Mouse (Mus musculus): ENCODE results near the gene 4930548H24Rik. TPM values are rescaled to one million over a fixed set of nuclear protein-coding genes. Genes with fewer than 3 reads are reported as not detected.

4930548H24Rik gene
- polyA plus RNA-seq (2012; rRNA removed), result not detected in 2 replicates

DNA sequence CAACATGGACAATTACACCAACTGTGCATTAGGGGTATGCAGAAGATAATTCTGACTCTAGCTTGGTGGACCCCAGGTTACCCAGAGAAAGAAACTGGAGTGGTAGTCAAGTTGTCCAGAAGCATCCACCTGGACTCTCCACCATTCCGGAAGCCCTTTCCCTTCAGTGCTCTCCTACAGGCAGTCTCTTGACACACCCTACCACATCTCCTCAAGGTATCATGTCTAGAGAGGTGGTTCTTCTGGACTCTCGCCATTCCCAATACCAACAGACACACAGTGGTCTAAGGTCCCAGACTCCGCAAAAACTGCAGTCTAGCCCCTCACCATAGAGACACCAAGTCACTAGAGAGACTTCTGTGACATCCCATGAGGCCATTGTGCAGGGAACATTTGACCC lies at the start of gene 4930548H24Rik:
Gene 4930548H24Rik (plus strand): TSS at position 301 of the 400 bp plus-strand sequence.
- TF ChIP-seq CTCF (IDR thresholded peaks at IDR 0.05; ENCODE audit: extremely low read depth, insufficient read depth, low read length) (no peak), POLR2A (IDR thresholded peaks at IDR 0.05; ENCODE audit: extremely low read depth, insufficient read depth, low read length) (no peak)
- Histone ChIP-seq H3K4me1 (ENCODE audit: control insufficient read depth, insufficient read depth, low read length) (no peaks in the 10 kb centered on the region), H3K4me3 (ENCODE audit: insufficient read depth, low read length) (no peak within 1 kb of the TSS), H3K27ac (ENCODE audit: insufficient read depth, low read length) (no peak within 1 kb of the TSS)

DNA sequence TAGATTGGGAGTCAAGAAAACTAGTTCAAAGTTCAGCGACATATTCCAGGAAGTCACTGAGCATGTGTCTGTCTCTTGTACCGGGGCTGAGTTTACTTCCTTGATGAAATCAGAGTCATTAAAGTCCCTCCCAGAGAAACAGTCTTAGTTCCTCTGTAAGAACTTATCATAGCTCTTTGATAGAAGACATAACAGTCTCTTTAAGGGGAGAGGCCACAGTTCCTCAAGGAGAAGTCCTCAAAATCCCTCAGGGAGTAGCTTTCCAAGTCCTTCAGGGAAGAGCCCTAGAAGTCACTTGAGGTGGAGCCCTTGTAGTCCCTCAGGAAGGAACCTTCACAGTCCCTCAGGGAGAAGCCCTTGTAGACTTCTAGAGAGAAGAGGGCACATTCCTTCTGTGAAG lies 34.2 kb upstream of the 4930548H24Rik start:
- TF ChIP-seq CTCF (IDR thresholded peaks at IDR 0.05; ENCODE audit: extremely low read depth, insufficient read depth, low read length) (no peak), POLR2A (IDR thresholded peaks at IDR 0.05; ENCODE audit: extremely low read depth, insufficient read depth, low read length) (no peak)
- Histone ChIP-seq H3K4me1 (ENCODE audit: control insufficient read depth, insufficient read depth, low read length) (peaks cover 2% of the 10 kb centered on the region; the same call in 1 of the 2 replicates), H3K27ac (ENCODE audit: insufficient read depth, low read length) (no peak overlapping the region), H3K4me3 (ENCODE audit: insufficient read depth, low read length) (no peak overlapping the region)

DNA sequence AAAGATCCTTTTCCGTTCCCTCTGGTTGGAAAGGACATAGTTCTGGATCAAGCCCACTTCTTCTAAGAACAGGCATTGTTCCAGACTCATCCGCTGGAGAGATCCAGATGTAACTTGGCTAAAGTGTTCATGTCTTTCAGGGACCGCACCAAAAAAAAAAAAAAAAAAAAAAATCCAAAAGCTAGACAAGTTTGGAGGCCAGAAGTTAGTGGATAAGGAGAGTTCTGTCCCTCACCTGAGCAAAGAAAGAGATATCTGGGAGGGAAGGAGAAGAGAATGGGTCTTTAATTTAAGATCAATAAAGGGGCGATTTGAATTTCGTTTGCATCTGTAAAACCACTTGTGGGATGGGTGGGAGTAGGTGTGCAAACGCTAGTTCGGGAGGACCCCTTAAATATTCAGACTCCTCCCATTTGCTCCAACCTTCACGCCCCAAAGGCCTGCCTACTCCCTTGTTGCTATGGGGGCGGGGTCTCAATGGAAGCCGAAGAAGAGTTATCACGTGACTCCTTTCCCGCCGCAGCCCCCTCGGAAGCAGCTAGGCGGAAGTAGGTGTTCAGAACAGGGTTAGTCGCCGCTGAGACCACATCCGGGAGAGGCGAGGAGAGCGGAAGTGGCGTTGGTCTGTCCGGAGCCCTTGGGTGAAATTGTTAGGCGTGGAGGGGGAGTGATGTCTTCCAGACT lies 33.5 kb upstream of the 4930548H24Rik start, which contains the start of gene Zfp512:
Gene Zfp512 (plus strand): TSS at position 554 of the 684 bp plus-strand sequence.
- Histone ChIP-seq H3K4me3 (ENCODE audit: insufficient read depth, low read length) (peak within 1 kb of the TSS; percentile 54), H3K4me1 (ENCODE audit: control insufficient read depth, insufficient read depth, low read length) (peaks cover 2% of the 10 kb centered on the region; the same call in 1 of the 2 replicates), H3K27ac (ENCODE audit: insufficient read depth, low read length) (no peak within 1 kb of the TSS)
- TF ChIP-seq CTCF (IDR thresholded peaks at IDR 0.05; ENCODE audit: extremely low read depth, insufficient read depth, low read length) (no peak), POLR2A (IDR thresholded peaks at IDR 0.05; ENCODE audit: extremely low read depth, insufficient read depth, low read length) (peak; percentile 74; the same call in 1 of the 2 replicates)

DNA sequence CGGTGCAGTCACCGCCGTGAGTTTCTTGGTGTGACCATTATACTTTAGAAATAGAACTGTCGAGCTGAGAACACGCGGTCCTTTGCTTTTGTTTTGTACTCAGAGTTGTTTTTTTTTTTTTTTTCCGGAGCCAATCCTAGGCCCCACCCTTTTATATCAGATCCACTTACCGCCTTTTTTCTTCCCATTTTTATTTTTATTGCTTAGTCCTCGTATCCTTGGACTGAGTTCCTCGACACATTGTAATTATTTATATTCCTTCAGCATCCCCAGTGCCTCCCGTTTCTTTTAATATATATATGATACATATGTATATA lies 33.0 kb upstream of the 4930548H24Rik start:
- H3K27ac ChIP-seq (ENCODE audit: insufficient read depth, low read length), result no peak overlapping the region

DNA sequence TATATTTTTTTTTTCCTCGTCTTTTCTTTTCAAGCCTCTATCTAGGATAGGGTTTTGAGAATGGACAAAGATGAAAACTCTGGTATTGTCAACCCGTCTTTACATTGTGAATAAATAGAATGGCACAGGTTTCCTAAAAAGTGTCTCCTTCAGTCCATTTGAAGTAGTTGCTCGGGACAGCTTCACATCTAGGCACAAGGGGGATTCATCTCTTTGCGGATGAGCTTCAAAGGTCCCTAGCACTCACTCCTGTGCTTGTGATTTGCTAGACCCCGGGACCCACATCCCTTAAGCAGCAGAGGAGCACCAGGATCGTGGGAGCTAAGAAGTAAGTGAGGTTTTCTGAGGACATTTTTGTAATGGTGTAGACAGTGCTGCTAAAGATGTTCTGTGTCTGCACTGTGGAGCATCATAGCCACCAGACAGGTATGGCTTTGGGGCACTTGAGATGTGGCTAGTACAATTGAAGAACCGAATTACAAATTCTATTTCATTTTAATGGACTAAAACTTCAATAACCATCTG lies 32.6 kb upstream of the 4930548H24Rik start:
- TF ChIP-seq CTCF (IDR thresholded peaks at IDR 0.05; ENCODE audit: extremely low read depth, insufficient read depth, low read length) (no peak), POLR2A (IDR thresholded peaks at IDR 0.05; ENCODE audit: extremely low read depth, insufficient read depth, low read length) (no peak)
- Histone ChIP-seq H3K4me1 (ENCODE audit: control insufficient read depth, insufficient read depth, low read length) (peaks cover 2% of the 10 kb centered on the region; the same call in 1 of the 2 replicates), H3K4me3 (ENCODE audit: insufficient read depth, low read length) (peak overlapping the region; percentile 54), H3K27ac (ENCODE audit: insufficient read depth, low read length) (no peak overlapping the region)

More for the DNA sequence above, 33.0 kb upstream of the 4930548H24Rik start:
- Histone ChIP-seq H3K4me1 (ENCODE audit: control insufficient read depth, insufficient read depth, low read length) (peaks cover 2% of the 10 kb centered on the region; the same call in 1 of the 2 replicates), H3K4me3 (ENCODE audit: insufficient read depth, low read length) (peak overlapping the region; percentile 34)
- no peak for TF ChIP-seq POLR2A (IDR thresholded peaks at IDR 0.05; ENCODE audit: extremely low read depth, insufficient read depth, low read length)
- TF ChIP-seq CTCF (IDR thresholded peaks at IDR 0.05; ENCODE audit: extremely low read depth, insufficient read depth, low read length), result no peak

DNA sequence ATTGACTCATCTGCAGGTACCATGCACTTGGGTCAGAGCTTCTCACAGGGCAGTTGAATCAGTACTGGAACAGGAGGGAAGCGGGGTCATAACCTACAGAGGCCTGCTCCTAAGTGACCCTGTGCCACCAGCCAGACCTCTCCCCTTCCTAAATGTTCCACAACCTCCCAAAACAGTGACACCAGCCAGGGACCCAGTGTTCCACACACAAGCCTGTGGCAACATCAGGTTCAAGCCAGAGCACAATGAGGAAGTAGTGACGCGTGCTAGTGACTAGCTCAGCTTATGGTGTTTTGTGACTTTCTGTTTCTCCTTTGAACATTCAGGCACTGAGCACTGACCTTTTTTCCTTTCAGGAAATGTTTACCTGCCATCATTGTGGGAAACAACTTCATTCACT lies 17.7 kb upstream of the 4930548H24Rik start:
- Histone ChIP-seq H3K4me1 (ENCODE audit: control insufficient read depth, insufficient read depth, low read length) (no peaks in the 10 kb centered on the region), H3K4me3 (ENCODE audit: insufficient read depth, low read length) (no peak overlapping the region), H3K27ac (ENCODE audit: insufficient read depth, low read length) (no peak overlapping the region)
- no peak for TF ChIP-seq POLR2A (IDR thresholded peaks at IDR 0.05; ENCODE audit: extremely low read depth, insufficient read depth, low read length)
- TF ChIP-seq CTCF (IDR thresholded peaks at IDR 0.05; ENCODE audit: extremely low read depth, insufficient read depth, low read length), result no peak

DNA sequence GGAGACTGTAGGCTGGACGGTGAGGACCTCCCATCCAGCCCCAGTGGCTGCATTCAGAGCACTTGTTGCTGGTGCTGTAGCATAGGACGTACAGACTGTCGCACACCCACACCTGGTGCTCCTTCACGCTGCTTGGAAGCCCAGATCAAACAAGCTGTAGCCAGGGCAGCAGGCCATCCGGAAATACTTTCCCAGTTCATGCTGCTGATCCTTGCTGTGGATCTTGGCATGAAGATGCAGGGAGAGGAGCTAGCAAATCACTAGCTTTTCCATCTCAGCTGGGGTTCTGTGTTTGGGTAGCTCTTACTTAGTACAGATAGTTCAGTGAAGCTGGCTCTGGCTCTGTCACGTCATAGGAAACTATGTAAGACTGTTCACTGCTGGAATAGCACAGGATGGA lies 15.8 kb upstream of the 4930548H24Rik start:
- H3K4me3 ChIP-seq (ENCODE audit: insufficient read depth, low read length), result no peak overlapping the region
- H3K4me1 ChIP-seq (ENCODE audit: control insufficient read depth, insufficient read depth, low read length), result no peaks in the 10 kb centered on the region
- TF ChIP-seq CTCF (IDR thresholded peaks at IDR 0.05; ENCODE audit: extremely low read depth, insufficient read depth, low read length), result no peak
- no peak for TF ChIP-seq POLR2A (IDR thresholded peaks at IDR 0.05; ENCODE audit: extremely low read depth, insufficient read depth, low read length)
- H3K27ac ChIP-seq (ENCODE audit: insufficient read depth, low read length), result no peak overlapping the region

DNA sequence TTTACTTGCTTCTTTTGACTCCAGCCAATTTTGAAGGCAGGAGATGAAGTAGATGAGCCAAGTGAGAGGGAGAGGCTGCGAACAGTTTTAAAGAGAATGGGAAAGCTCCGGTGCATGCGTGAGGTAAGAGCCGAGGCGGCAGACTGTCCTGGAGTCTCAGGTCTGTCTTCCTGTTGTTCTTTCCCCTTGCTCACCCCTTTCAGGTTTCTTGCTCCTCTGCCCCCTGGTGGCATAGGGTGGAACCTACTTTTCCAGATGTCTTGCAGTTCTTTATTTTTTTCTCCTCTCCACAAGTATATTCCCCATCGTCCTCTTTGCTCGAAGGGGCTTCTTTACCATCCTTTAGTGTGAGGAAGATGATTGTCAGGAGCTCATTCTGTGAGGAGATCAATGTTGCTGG lies 15.2 kb upstream of the 4930548H24Rik start:
- H3K27ac ChIP-seq (ENCODE audit: insufficient read depth, low read length), result no peak overlapping the region
- no peak overlapping the region for H3K4me3 ChIP-seq (ENCODE audit: insufficient read depth, low read length)
- TF ChIP-seq POLR2A (IDR thresholded peaks at IDR 0.05; ENCODE audit: extremely low read depth, insufficient read depth, low read length) (no peak), CTCF (IDR thresholded peaks at IDR 0.05; ENCODE audit: extremely low read depth, insufficient read depth, low read length) (peak; percentile 61)
- no peaks in the 10 kb centered on the region for H3K4me1 ChIP-seq (ENCODE audit: control insufficient read depth, insufficient read depth, low read length)

DNA sequence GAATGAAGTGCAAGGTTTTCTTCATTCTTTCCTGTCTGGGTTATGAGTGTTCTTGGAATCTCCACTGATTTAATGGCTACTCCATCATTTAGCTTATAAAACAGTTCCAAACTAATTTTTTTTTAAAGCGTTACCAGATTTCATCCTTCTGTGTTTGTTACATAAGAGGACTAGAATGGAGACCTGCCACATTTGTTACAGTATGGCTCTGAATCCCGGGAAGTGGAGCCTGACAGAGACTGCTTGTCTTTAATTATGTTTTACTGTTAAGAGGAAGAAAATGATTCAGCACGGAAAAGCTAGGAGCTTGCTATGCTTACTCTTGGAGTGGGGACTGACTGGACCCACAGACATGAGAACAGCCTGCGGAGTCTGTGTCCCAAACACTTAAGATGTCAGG lies 5.0 kb upstream of the 4930548H24Rik start:
- no peak for TF ChIP-seq CTCF (IDR thresholded peaks at IDR 0.05; ENCODE audit: extremely low read depth, insufficient read depth, low read length)
- TF ChIP-seq POLR2A (IDR thresholded peaks at IDR 0.05; ENCODE audit: extremely low read depth, insufficient read depth, low read length), result no peak
- no peaks in the 10 kb centered on the region for H3K4me1 ChIP-seq (ENCODE audit: control insufficient read depth, insufficient read depth, low read length)
- no peak overlapping the region for H3K4me3 ChIP-seq (ENCODE audit: insufficient read depth, low read length)
- H3K27ac ChIP-seq (ENCODE audit: insufficient read depth, low read length), result no peak overlapping the region

DNA sequence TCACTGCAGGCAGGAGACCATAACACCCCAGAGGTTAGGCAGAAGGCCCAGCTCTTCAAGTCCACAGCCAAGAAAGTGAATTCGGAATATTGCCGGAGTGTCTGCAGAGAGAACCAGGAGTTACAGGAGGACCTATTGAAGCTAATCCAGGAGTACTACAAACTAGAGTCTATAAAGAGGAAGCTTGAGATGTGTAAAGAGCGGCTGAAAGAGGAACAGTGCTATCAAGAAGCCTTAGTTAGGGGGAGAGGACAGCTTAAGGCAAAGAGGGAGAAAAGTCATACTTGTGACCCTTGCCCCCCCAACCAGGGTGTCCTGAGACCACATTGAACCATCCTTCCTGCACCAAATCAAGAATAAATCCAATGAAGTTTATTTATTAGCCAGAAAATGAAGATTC lies 2.3 kb downstream of the 4930548H24Rik start:
- Histone ChIP-seq H3K27ac (ENCODE audit: insufficient read depth, low read length) (no peak overlapping the region), H3K4me1 (ENCODE audit: control insufficient read depth, insufficient read depth, low read length) (no peaks in the 10 kb centered on the region), H3K4me3 (ENCODE audit: insufficient read depth, low read length) (no peak overlapping the region)
- no peak for TF ChIP-seq CTCF (IDR thresholded peaks at IDR 0.05; ENCODE audit: extremely low read depth, insufficient read depth, low read length)
- no peak for TF ChIP-seq POLR2A (IDR thresholded peaks at IDR 0.05; ENCODE audit: extremely low read depth, insufficient read depth, low read length)

Data from cortical plate, adult 2 months (tissue).